Mouse (Mus musculus): ENCODE data around the gene T.

The T gene

GRCm38 (mm10) chr17:8433121-8433977, 874 bp upstream of the T start:
- DNase-seq (ENCODE audit: low spot score): no peak

- no peak for DNase-seq (ENCODE audit: low spot score)
Measured at GRCm38 (mm10) chr17:8436184-8436583, 2.0 kb downstream of the T start.

DNA sequence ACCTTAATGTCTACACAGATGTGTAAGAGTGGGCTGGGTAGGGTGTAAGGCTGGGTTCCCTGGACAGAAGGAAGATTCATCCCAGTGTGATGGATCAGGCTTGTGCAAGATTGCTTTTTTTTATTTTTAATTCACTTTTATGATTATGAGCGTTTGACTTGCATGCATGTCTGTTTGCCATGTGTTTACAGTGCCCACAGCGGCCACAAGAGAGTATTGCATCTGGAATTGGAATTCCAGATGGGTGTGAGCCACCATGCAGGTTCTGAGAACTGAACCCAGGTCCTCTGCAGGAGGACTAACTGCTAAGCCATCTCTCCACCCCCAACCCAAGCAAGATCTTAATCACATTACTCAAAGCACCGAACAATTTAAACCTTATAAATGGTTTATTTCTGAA, 9.8 kb downstream of the T start:
- no peak for DNase-seq (ENCODE audit: low spot score)

DNA sequence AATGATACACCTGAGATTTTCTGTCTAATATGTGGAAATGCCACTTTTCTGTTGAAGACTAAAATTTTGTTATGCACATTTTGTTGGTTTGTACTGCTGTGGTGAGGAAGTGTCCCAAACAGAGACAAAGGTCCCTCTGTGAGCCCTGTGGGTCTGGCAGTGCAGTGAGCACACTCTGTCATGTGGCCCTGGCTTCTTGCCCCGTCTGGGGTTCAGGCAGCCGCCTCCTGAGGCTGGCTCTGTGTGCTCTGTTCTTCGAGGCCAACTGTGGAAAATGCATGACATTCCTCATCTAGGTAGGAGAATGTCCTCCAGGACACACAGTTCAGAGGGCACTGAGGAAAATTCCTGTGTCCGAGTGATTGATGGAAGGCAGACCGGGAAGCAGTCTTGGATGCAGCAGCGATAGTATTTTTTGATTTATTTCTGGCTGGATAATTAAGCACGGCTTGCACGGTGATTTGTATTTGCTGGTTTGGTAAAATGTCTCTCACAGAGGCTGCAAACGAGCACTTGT, 13.5 kb downstream of the T start:
- peak; percentile 50 for DNase-seq (ENCODE audit: low spot score)

GRCm38 (mm10) chr17:8448324-8448723, 14.1 kb downstream of the T start:
- DNase-seq (ENCODE audit: low spot score): no peak

DNA sequence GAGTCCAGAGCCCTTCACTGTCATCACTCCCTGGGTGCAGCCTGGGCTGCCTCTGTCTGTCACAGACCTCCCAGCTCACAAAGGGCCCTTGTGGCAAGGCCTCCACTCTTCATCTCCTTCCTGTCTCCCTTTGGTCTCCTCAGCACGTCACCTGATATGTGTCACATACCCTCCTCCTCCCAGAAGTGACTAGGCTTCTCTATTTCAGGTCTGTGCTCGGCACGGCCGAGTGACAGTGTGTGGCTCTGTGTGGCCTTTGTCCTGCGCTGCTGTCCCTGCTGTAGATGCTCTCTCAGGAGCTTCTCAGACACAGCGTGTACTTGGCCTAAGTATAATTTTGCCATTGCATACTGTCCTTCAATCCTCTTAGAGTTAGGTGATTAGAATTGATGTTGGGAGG, 21.0 kb downstream of the T start:
- DNase-seq (ENCODE audit: low spot score): no peak

DNA sequence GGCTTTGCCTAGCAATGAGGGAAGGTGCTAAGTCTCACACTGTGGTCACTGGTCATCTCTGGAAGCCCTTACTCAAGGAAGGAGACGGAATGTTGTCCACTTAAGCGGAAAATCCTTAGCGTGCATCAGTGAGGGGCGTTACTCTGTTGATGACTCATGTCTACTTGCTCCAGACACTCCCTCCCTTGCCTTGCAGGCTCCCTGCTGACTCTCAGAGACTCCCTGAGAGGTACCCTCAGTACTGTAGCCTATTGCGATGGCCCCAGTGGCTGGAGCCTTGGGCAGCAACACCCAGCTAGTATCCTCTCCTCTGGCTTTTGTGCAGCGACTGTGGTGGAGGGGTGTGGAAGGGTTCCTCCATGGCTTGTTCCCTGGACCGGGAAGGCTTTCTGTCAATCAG, 21.4 kb downstream of the T start:
- no peak for DNase-seq (ENCODE audit: low spot score)

- no peak for DNase-seq (ENCODE audit: low spot score)
Measured at GRCm38 (mm10) chr17:8456856-8457460, 22.7 kb downstream of the T start.

- peak; percentile 65 for DNase-seq (ENCODE audit: low spot score)
Measured at GRCm38 (mm10) chr17:8461568-8461967, 27.3 kb downstream of the T start.

DNA sequence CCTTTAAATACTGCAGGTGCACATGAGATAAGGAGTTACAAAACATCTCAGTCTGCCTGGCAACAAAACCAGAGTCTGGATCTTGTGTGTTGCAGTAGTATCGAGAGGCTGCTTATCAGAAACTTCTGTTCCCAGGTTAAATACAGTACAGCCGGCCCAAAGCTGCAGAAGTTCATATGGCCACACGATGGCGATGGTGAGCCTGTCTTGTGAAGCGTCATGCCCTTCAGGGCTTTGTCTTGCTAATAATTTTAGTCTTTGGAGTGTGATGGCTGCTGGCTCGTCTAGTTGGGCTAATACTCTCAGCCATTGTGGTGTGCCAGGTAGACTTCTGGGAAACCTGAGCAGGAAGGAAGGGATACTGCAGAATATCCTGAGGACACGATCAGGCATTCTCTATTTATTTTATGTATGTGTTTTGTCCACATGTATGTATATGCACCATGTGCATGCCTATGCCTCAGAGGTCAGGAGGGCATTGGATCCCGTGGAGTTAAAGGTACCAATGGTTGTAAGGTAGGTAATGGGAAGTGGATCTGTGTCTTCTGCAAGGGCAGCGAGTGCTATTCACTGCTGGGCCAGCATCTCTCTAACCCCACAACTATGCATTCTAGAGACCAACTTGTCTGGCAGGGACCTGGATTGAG, 29.4 kb downstream of the T start:
- peak; percentile 92 for DNase-seq (ENCODE audit: low spot score)

DNA sequence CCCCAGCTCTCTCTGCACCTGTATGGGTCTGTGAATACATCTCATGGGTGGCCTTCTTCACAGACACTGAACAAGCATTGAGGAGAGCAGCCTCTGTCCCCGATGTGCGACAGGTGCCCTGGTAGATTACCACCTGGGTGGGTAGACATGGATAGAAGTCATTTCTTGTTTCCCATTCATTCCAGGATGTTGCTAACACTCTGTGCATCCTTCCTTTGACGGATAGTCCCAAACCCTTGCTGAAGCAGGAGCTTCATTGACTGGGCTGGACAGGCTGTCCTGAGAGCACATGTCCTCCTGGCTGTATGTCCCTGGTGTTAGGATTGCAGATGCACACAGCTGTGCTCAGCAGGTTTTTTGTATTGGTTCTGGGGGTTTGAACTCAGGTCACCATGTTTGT, 33.5 kb downstream of the T start:
- no peak for DNase-seq (ENCODE audit: low spot score)

DNA sequence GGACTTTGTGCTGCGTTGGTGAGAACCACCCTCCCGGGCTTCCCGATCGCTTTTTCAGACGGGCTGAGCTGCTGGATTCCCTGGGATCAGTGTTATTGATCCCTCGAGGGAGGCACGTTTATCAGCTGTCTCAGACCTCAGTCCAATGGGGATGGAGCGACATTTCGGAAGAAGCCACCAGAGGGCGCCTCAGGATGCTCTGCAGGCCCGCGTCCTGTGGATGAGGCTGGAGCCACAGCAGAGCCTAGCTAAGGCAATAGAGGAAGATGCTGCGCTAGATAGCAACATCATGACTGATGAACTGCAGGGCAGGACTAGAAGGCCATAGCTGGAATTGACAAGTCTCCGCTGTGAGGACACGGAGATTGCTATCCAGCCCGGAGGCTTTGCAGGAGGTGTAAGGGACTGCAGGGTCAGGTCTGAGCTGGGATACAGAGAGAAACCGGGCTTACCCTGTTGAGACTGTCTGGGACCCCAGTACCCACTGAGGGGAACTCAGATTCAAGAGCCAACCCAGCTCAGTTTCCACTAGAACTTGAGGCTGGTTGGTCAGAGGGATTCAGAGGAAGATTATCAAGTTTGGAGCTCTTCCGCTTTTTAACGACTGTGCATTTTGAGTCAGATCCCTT, 34.6 kb downstream of the T start:
- peak; percentile 90 for DNase-seq (ENCODE audit: low spot score)

DNA sequence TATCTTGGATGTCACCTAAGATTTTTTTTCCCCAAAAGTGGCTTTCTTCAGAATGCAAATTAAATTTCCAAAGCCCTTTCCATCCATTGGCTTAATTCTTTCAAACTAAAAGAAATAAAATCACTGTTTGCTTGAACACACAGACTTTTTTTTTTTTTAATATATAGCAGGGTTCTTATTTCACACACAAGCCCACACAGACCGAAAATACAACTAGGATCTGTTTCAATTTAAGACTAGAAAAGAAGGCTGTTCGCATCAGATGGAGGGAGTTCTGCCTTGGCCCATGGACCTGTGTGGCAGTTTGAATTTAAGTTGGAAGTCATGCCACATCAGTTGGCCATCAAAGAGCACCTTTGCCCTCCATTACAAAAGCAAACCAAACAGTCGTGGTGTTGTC, 44.3 kb downstream of the T start:
- no peak for DNase-seq (ENCODE audit: low spot score)

DNA sequence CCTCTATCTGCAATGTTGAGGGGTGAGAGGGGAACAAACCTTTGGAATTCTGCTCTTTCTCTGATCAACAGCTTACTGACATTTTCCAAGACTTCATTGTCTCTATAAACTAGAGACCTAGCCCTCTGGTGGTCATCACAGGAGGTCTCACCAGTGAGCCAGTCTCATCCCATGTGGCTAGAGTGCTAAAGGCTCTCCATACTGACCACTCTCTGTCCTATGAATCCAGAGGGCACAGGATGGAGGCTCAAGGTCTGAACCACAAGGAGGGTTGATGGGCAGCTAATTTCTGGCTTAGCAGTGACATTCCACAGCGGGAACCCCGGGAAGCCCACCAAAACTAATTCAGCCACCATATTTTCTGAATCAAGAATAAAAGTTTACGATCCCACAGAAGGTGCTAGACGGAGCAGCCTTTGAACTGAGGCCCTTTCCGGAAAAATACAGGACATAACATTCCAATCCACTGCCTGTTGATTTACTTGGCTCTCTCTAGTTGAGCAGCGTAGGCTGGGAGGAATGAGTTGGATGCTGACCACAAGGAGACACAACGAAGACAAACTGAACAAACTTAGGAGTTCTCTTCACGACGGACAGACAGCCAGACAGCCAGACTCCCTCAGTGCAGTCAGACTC, 45.4 kb downstream of the T start:
- DNase-seq (ENCODE audit: low spot score): no peak

DNA sequence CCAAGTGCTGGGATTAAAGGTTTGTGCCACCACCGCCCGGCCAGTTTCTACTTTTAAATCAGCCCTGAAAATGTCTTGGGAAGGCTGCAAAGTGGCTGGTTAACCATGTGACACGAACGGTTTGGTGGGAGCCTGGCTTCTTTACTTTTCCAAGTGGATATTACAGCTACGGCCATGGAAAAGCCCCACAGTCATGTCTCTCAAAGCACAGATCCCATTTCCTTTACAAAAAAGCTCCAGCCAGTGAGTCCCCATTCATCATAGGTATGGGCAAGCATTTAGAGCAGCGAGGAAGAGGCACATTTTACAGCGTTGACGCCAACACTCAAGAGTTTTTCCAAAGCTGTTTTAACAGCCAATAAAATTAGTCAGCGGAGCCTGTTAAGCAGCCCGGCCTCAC, 47.6 kb downstream of the T start:
- DNase-seq (ENCODE audit: low spot score): no peak

GRCm38 (mm10) chr17:8482876-8483275, 48.7 kb downstream of the T start:
- DNase-seq (ENCODE audit: low spot score): no peak

DNA sequence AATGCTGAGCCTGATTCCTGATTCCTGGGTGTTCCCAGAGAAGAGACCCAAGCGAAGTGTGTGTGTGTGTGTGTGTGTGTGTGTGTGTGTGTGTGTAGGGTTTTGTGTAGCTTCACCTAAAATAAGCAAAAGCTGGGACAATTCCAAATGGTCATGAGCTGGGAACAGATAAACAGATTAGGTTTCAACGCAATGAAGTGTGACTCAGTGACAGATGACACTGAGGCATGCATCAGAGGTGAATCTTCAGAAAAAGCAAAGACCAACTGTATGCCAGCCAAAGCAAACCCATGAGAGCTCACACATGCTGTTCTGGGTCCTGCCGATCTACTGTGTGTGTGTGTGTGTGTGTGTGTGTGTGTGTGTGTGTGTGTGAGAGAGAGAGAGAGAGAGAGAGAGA, 50.0 kb downstream of the T start:
- DNase-seq (ENCODE audit: low spot score): no peak

GRCm38 (mm10) chr17:8485146-8485545, 50.9 kb downstream of the T start:
- no peak for DNase-seq (ENCODE audit: low spot score)

DNA sequence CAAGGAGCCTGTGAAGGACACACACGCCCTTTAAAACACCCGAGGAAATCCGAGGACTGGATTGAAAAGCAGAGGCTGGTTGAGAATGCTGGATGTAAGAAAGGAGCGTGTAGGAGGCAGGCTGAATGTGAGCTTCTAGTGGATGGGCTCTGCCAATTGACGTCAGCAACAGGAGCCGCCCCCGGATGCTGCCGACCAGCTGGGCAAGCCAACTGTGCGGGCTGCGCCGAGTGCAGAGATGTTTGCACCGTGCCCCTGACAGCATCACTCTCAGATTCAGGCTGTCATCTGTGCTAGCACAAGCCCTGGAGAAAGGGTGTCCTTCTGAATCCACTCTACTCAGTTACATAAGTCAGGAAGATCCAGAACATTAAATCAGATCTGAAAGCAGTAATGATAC, 53.6 kb downstream of the T start:
- DNase-seq (ENCODE audit: low spot score): no peak

GRCm38 (mm10) chr17:8490971-8491370, 56.7 kb downstream of the T start:
- no peak for DNase-seq (ENCODE audit: low spot score)
